Mouse (Mus musculus): Measurements from ENCODE around the gene Enah.
A peak's percentile ranks its signal among the peaks of the same experiment; 100 is the strongest.

Enah gene

GRCm38 (mm10) chr1:182028231-182029210 lies 8.7 kb upstream of the Enah start:
- DNase-seq (ENCODE audit: low read depth, low spot score) = peak; percentile 54

GRCm38 (mm10) chr1:182027426-182027979 lies 7.7 kb upstream of the Enah start:
- no peak for DNase-seq (ENCODE audit: low read depth, low spot score)

GRCm38 (mm10) chr1:182026821-182027220 lies 7.0 kb upstream of the Enah start:
- no peak for DNase-seq (ENCODE audit: low read depth, low spot score)

GRCm38 (mm10) chr1:182026120-182026519 lies 6.3 kb upstream of the Enah start:
- DNase-seq (ENCODE audit: low read depth, low spot score) = no peak

DNA sequence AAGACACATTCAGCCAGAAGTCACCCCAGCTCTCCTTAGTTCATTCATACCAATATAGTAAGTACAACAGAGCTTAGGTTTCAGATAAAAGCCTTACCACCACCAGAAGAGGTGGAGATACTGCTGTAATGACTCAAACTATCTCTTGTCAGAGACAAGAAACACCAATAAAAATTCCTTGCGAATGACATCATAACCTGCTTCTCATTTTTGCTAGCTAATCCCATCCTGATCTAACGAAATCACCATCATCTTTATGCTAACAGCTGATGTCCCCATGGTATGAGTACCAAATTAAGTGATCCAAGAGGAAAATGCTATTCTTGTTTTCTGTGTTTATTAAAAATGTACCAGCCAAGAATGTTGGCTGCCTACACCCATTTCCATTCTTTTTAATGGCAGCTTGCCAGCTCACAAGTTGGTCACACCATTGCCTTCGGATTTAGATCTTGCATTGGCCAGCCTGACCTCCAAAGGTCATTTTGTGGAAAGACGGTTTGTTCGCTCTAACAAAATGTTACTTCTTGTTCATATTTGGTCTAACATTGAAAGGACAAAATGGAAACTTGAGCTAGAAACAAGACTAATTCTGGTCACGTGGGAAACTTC lies 2.0 kb upstream of the Enah start:
- DNase-seq (ENCODE audit: low read depth, low spot score) = no peak

DNA sequence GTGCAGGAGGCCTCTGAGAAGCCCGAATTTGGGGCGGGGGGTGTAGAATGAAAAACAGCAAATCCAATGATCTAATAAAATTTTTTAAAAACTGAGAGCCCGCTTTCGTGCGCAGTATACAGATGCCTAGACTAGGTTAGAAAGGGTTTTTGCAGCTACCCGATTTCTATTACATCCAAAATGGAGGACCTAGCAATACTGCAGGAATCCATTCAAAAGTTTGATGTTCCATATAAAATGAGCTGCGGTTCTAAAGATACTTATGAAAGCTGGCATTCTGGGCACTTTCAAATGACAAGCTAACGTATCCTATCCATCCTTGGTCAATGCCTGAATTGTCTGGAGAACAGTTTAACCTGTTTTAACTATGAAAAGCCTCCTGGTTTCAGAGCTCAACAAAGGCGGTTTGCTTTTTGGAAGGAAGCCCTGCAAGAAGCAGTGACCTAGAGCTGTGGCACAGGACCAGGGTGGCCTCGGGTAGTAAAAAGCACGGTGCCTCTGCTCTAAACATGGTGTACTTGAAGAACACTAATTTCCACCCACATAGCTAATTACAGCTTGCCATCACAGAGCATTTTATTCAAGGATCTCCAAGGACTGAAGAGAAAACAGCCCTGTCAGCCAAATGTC lies 1.2 kb upstream of the Enah start:
- no peak for DNase-seq (ENCODE audit: low read depth, low spot score)

DNA sequence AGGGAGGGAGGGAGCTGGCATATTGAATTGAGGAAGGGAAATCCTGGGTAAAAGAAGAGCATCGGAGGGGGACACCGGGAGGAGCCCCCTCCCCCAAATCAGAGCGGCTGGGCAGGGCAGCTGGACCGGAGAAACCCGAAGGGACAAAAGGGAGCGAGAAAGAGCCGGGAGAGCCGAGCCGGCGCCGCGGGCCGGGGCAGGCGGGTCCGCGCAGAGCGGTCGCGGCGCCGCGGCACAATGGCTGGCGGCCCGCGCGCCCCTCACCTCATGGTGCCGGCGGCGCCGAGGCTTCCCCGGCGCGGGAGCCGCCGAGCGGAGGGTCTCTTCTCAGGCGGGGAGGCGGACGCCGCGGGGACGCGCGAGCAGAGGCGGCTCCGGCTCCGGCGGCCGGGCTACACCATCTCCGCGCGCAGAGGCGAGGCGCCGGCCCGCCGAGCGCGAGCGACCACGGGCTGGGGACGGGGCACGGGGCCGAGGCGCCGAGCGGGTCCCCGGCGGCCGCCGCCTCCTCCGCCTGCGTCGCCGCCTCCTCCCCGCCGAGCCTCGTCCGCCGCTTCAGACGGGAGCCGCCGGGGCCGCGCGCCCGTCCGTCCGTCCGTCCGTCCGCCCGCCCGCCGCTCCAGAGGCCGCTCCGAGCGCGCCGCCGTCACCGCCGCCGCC lies 394 bp downstream of the Enah start:
- no peak for DNase-seq (ENCODE audit: low read depth, low spot score)

GRCm38 (mm10) chr1:182018397-182019265 lies 1.2 kb downstream of the Enah start:
- DNase-seq (ENCODE audit: low read depth, low spot score) = no peak

- no peak for DNase-seq (ENCODE audit: low read depth, low spot score)
These were observed 14.0 kb downstream of the Enah start for GRCm38 (mm10) chr1:182005831-182006230.

- no peak for DNase-seq (ENCODE audit: low read depth, low spot score)
These were observed 21.1 kb downstream of the Enah start for GRCm38 (mm10) chr1:181998673-181999072.

DNA sequence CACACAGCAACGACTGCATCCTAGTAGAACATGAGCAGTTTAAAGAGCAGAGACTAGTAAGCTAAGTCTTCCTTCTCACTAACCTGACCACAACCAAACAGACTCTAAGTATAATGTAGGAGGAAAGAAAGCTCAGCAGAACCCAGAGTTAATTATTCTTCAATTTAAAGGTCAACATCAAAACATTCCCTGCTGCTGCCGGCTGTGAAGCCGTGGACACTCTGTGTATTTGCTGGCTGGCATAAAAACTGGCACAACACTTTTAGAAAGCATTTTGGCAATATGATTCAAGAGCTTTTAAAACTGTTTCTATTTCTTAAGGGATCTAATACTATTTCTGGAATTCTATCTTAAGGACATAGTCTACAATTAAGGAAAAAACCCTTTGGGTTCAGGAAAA lies 22.0 kb downstream of the Enah start:
- DNase-seq (ENCODE audit: low read depth, low spot score) = no peak

DNA sequence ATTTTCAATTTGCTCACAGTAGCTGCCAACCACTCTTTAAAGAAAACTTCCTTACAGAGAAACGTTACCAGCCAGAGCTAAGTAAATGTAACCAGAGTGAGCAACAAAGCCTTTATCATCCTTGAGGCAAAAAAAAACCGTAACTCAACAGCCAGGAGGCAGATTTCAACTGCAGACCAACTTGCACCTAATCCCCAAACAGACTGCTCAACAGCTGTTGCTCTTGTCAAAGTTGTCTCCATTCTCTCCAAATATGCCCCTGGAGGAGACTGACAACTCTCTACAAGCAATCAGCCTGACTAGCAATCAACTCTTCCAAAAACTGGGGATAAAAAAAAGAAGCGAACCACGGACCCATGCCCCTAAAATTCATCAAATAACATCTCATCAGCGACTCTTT lies 26.2 kb downstream of the Enah start:
- no peak for DNase-seq (ENCODE audit: low read depth, low spot score)

DNA sequence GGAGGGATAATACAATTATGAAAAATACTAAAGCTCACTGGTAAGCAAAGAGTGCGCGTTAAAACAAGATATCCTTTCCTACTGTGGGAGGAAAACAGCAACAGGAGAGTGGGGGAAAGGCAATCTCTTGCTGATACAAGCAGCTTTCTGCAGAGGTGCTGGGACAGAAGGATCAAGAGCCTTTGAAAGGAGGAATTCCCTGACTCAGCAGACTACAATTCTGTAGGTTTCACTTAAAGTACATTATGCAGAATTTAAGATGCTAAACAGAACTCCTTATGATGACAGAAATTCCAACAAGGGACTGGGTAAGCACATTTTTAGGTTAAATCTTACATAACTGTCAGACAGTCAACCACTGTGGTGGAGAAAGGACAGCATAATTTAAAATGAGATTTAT lies 31.4 kb downstream of the Enah start:
- no peak for DNase-seq (ENCODE audit: low read depth, low spot score)

GRCm38 (mm10) chr1:181987226-181987625 lies 32.6 kb downstream of the Enah start:
- DNase-seq (ENCODE audit: low read depth, low spot score) = no peak

- DNase-seq (ENCODE audit: low read depth, low spot score) = no peak
These were observed 33.9 kb downstream of the Enah start for GRCm38 (mm10) chr1:181985880-181986279.

- DNase-seq (ENCODE audit: low read depth, low spot score) = no peak
These were observed 35.0 kb downstream of the Enah start for GRCm38 (mm10) chr1:181984811-181985210.

- DNase-seq (ENCODE audit: low read depth, low spot score) = no peak
These were observed 39.6 kb downstream of the Enah start for GRCm38 (mm10) chr1:181980017-181980719.

DNA sequence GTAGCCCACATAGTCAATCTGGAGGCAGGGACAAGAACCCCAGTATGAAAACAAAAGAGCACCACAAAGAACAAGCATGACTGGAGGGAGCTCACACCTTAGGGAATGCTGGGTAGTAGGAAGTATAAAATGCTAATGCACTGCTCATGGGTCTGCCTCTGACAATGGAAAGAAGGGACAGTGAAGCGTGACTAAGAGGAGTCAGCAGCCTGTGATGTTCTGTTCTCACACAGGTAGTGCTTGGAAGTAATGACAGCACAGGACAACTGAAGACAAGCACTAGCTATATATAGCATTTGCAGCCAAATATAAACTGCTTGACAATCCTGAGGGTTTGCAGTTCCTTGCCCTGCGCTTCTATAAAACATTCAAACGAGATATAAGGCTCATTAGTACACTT lies 44.3 kb downstream of the Enah start:
- DNase-seq (ENCODE audit: low read depth, low spot score) = no peak

- no peak for DNase-seq (ENCODE audit: low read depth, low spot score)
These were observed 44.9 kb downstream of the Enah start for GRCm38 (mm10) chr1:181974897-181975296.

- DNase-seq (ENCODE audit: low read depth, low spot score) = no peak
These were observed 54.5 kb downstream of the Enah start for GRCm38 (mm10) chr1:181965277-181965676.

Data from skeletal muscle tissue, adult 2 months (tissue).